Mouse (Mus musculus): ENCODE results near the gene Gucd1. TPM values are rescaled to one million over a fixed set of nuclear protein-coding genes. Genes with fewer than 3 reads are reported as not detected.
"Not testable (repeated sequence)": the region's sequence is repeated elsewhere in the genome, so short reads cannot be mapped to it uniquely, and the experiment has no call there.

Gene Gucd1
- polyA plus RNA-seq, 1 experiment from 2014 or later = 27.6 TPM

DNA sequence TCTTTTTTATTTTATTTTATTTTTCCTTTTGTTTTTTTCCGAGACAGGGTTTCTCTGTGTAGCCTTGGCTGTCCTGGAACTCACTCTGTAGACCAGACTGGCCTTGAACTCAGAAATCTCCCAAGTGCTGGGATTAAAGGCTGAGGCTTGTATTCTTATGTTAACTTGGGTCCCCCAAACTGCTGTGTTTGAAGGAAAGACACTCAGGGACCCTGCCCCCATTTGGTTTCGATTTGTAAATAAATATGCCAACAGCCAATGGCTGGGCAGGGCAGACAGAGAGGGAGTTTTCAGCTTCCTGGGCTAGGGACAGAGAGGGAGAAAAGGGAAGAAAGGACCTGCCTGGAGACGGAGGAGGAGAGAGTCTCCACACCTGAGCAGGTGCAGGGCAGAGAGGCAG is 18.0 kb downstream of the Gucd1 start:
- Histone ChIP-seq H3K36me3 (no peaks in the 10 kb centered on the region), H3K27ac (no peak overlapping the region), H3K27me3 (no peaks in the 10 kb centered on the region), H3K4me2 (no peak overlapping the region), H3K4me1 (no peaks in the 10 kb centered on the region), H3K9me3 (no peaks in the 10 kb centered on the region), H3K4me3 (no peak overlapping the region), H3K9ac (no peak overlapping the region)
- WGBS = 48% methylated on average over 3 of the region's 3 CpGs
- ATAC-seq (ENCODE audit: insufficient number of reproducible peaks, low FRiP score, low TSS enrichment, low read depth) = no peak

DNA sequence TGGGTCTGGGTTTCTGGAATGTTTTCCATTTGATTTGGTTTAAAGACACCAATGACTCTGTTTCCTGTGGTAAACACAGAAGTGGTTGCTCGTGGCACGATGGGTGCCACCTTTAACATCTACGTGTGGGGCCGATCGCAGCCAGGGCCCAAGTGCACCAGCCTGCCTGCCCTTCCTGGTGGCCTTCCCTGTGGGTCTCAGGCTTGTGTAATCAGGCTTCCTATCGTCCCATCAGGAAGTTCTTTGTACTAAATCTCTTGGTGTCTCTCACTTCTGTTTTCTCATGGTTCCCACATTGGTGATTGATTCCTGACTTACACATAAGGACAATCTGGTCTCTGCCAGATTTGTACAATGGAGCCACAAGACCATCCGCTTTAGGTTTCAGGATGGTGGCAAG is 18.6 kb downstream of the Gucd1 start:
- not testable (repeated sequence) for H3K9ac ChIP-seq; ATAC-seq (ENCODE audit: insufficient number of reproducible peaks, low FRiP score, low TSS enrichment, low read depth); H3K4me3 ChIP-seq; H3K9me3 ChIP-seq; H3K27me3 ChIP-seq; H3K27ac ChIP-seq; H3K4me1 ChIP-seq; H3K4me2 ChIP-seq; H3K36me3 ChIP-seq
- 84% methylated on average over 7 of the region's 7 CpGs for WGBS

- no peaks in the 10 kb centered on the region for H3K36me3 ChIP-seq
- no peaks in the 10 kb centered on the region for H3K27me3 ChIP-seq
- ATAC-seq (ENCODE audit: insufficient number of reproducible peaks, low FRiP score, low TSS enrichment, low read depth) = no peak
- no peak overlapping the region for H3K9ac ChIP-seq
- H3K4me3 ChIP-seq = no peak overlapping the region
- no peaks in the 10 kb centered on the region for H3K9me3 ChIP-seq
- H3K4me2 ChIP-seq = no peak overlapping the region
- H3K4me1 ChIP-seq = no peaks in the 10 kb centered on the region
- no peak overlapping the region for H3K27ac ChIP-seq
Observed at GRCm38 (mm10) chr10:75495921-75496320, 21.9 kb downstream of the Gucd1 start.

- H3K9ac ChIP-seq = no peak overlapping the region
- ATAC-seq (ENCODE audit: insufficient number of reproducible peaks, low FRiP score, low TSS enrichment, low read depth) = no peak
- 62% methylated on average over 6 of the region's 6 CpGs for WGBS
- H3K4me2 ChIP-seq = no peak overlapping the region
- H3K27me3 ChIP-seq = no peaks in the 10 kb centered on the region
- H3K9me3 ChIP-seq = no peaks in the 10 kb centered on the region
- H3K27ac ChIP-seq = no peak overlapping the region
- H3K36me3 ChIP-seq = no peaks in the 10 kb centered on the region
- no peaks in the 10 kb centered on the region for H3K4me1 ChIP-seq
- no peak overlapping the region for H3K4me3 ChIP-seq
Observed at GRCm38 (mm10) chr10:75495304-75495703, 22.5 kb downstream of the Gucd1 start.

DNA sequence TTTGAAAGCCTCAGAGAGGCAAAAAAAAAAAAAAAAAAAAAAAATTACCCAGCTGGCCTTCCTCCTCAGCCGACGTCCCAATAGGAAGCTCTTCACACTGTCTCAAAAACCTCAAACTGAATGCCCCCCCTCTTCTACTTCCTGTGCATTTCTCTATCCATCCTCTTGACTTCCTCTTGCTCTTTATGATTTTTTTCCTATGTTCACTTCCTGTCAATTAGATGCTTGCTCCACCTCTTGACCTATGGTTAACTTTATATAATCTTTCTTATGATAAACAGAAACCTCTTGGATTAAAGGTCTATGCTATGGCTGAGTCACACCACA is 25.9 kb downstream of the Gucd1 start:
- no peaks in the 10 kb centered on the region for H3K27me3 ChIP-seq
- H3K4me1 ChIP-seq = no peaks in the 10 kb centered on the region
- H3K4me3 ChIP-seq = no peak overlapping the region
- H3K9me3 ChIP-seq = no peaks in the 10 kb centered on the region
- H3K4me2 ChIP-seq = no peak overlapping the region
- 67% methylated on average over 2 of the region's 2 CpGs for WGBS
- no peak overlapping the region for H3K9ac ChIP-seq
- ATAC-seq (ENCODE audit: insufficient number of reproducible peaks, low FRiP score, low TSS enrichment, low read depth) = no peak
- no peak overlapping the region for H3K27ac ChIP-seq
- no peaks in the 10 kb centered on the region for H3K36me3 ChIP-seq

DNA sequence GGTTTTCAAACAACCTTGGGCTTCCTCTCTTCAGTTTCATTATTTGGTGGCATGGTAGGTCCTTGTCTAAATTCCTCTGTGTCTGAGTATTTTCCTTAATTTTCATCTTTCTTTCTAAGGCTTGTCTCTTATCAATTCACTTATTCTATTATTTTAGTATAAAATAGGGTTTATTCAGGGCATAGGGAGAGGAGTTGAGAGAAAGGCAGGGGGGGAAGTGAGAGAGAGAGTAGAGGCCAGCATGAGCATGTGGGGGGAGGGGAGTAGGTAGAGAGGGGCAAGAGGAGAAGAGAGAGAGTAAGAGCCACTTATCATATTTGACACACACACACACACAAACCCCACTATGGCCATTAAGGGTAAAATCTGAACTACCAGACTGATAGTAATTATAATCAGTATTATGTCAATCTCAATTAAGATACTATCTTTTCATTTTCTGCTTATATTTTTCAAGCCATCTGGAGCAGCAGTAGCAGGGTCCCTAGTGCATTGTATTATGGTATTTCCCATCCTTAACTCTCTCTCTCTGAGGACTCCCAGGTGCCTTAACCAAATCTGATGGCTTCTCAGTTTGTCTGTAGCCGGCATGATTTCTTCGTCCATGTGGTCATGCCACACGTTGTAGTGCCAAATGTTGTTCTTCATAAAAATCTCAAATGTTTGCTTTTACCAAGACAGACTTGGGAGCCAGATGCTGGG is 26.4 kb downstream of the Gucd1 start:
- Histone ChIP-seq H3K4me2 (no peak overlapping the region), H3K36me3 (no peaks in the 10 kb centered on the region), H3K9ac (no peak overlapping the region), H3K4me3 (no peak overlapping the region), H3K9me3 (no peaks in the 10 kb centered on the region), H3K27me3 (no peaks in the 10 kb centered on the region), H3K27ac (no peak overlapping the region), H3K4me1 (no peaks in the 10 kb centered on the region)
- no peak for ATAC-seq (ENCODE audit: insufficient number of reproducible peaks, low FRiP score, low TSS enrichment, low read depth)
- 74% methylated on average over 3 of the region's 3 CpGs for WGBS

DNA sequence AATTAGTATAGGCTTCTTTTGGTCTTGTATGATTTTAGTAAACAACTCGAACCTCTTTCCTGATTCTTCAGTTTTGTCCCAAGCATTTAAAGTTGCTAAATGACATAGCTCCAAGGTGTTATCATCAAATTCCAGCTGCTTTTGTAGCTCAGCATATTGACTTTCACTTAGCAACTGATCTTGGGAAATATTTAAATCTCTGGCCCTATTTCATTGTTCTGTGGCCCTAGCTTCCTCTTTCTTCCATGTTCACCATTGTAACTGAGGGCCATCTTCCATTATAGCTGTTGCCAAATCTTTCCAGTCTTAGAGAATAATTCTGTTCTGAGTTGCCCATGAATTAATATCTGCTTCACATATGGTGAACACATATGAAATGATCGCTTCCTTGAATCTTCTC is 27.0 kb downstream of the Gucd1 start:
- Histone ChIP-seq H3K4me2 (no peak overlapping the region), H3K9ac (no peak overlapping the region), H3K4me3 (no peak overlapping the region), H3K36me3 (no peaks in the 10 kb centered on the region), H3K4me1 (no peaks in the 10 kb centered on the region), H3K9me3 (no peaks in the 10 kb centered on the region), H3K27ac (no peak overlapping the region), H3K27me3 (no peaks in the 10 kb centered on the region)
- no peak for ATAC-seq (ENCODE audit: insufficient number of reproducible peaks, low FRiP score, low TSS enrichment, low read depth)
- WGBS = 73% methylated on average over 2 of the region's 2 CpGs

DNA sequence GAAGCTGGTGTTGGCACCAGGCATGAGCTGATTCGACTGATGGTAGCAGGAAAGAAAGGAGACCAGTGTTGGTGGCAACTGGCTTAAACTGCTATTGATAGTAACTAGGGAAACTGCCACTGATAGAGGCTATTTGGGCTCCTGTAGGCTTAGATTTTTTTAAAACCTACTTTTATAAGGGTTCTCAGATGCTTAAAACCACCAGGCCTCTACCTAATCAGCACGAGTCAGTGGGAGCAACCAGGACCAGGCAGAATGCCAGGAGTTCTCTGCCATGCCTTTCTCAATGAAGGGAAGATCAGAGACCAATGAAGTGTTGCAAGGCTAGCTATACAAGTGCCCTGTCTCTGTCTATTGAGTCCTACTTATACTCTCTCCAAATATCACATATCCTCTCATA is 28.2 kb downstream of the Gucd1 start:
- no peak for ATAC-seq (ENCODE audit: insufficient number of reproducible peaks, low FRiP score, low TSS enrichment, low read depth)
- Histone ChIP-seq H3K4me1 (no peaks in the 10 kb centered on the region), H3K27ac (no peak overlapping the region), H3K9ac (no peak overlapping the region), H3K9me3 (no peaks in the 10 kb centered on the region), H3K27me3 (no peaks in the 10 kb centered on the region), H3K4me3 (no peak overlapping the region), H3K36me3 (no peaks in the 10 kb centered on the region), H3K4me2 (no peak overlapping the region)
- WGBS = 57% methylated on average over 2 of the region's 2 CpGs

DNA sequence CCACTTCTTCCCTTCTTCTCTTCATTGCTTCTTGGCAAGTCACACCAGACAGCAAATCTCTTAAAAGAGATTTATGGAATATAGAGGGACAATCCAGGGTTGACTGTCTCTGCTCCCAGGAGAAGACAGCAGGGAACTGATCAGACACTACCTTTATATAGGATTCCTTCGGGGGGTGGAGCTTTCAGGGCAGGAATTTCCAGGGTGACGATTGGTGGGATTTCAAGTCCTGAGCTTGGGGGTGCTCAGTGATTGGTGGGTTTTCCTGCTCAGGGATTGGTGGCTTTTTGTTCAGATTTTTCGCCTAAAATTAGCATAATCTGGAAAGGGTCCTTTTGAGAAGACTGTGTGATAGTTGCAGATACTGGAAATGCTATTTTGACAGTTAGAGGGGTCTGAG is 30.6 kb downstream of the Gucd1 start:
- Histone ChIP-seq H3K4me2 (no peak overlapping the region), H3K36me3 (no peaks in the 10 kb centered on the region), H3K4me3 (no peak overlapping the region), H3K9me3 (no peaks in the 10 kb centered on the region), H3K4me1 (no peaks in the 10 kb centered on the region), H3K27me3 (no peaks in the 10 kb centered on the region), H3K27ac (no peak overlapping the region), H3K9ac (no peak overlapping the region)
- no peak for ATAC-seq (ENCODE audit: insufficient number of reproducible peaks, low FRiP score, low TSS enrichment, low read depth)
- WGBS = 64% methylated on average over 3 of the region's 3 CpGs

DNA sequence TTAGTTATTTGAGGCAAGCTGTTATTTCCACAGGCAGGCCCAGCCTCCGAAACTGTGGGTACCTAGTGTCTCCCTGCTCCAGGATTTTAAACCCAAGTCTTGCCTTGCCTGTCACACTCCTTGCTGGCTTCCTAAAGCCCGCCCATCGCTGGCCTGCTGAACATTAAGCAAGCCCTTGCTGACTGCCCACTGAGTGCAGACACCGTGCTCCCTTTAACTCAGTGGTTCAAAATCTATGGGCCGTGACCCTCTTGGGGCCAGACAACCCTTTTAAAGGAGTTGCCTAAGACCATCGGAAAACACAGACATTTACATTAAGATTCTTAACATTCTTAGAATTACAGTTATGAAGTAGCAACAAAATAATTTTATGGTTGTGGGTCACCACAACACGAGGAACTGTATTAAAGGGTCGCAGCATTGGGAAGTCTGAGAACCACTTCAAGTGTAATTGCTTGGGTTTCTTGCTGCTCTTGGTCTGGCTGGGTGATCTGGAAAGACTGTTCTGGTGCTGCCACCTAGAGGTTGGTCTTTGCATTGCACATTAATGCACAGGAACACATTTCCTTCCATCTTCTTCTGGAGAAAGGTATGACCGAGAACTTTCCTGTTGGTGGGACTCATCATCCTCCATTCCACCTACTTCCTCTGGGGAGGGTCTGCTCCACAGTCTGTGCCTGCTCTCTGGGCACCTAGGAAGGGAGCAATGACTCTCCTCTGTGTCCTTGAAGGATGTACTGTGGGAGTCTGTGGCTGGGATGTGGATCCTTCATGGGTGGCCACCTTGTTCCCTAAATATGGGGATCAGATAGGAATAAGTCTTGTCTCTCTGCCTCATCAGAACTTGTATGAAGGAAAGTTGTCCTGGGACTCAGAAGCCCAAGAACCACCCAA is 31.4 kb downstream of the Gucd1 start:
- WGBS = 53% methylated on average over 9 of the region's 9 CpGs
- Histone ChIP-seq H3K4me1 (no peaks in the 10 kb centered on the region), H3K27me3 (no peaks in the 10 kb centered on the region), H3K36me3 (no peaks in the 10 kb centered on the region), H3K4me3 (no peak overlapping the region), H3K9me3 (no peaks in the 10 kb centered on the region), H3K4me2 (no peak overlapping the region), H3K27ac (no peak overlapping the region), H3K9ac (no peak overlapping the region)
- ATAC-seq (ENCODE audit: insufficient number of reproducible peaks, low FRiP score, low TSS enrichment, low read depth) = no peak

DNA sequence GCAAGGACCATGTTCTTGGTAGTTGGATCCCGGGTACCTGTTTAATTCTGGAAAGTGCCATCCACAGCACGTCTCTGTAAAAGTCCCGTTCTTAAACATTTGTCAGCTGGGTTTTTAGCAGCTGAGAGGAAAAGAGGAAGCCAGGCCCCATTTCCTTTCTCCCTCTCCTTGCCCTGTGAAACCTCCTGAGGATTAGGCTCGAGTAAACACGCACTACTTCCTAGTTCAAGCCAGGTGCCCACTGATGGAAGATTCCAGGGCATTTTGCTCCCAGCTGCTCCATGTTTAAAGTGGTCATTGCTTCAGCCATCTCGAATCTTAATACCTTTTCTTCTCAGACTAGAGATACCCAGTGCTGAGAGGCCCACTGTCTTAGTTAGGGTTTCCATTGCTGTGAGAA is 33.0 kb downstream of the Gucd1 start:
- 61% methylated on average over 6 of the region's 6 CpGs for WGBS

DNA sequence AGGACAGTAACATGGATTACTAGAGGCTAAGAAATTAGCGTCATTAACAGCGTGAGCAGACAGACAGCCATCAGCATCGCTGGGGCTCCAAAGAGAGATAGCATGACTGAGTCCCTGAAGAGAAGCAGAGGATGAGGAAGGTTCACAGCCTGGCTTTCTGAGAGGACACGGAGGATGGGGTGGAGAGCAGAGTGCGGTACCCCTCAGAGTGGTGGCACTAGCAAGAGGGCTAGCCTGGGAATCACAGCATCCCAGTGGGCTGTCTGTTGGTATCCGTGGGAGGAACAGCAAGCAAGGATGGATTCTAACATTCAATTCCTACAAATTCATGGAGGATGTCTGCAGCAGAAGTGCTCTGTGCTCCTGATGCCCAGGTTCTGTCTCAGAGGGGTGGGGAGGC is 33.7 kb downstream of the Gucd1 start:
- ATAC-seq (ENCODE audit: insufficient number of reproducible peaks, low FRiP score, low TSS enrichment, low read depth) = no peak
- H3K36me3 ChIP-seq = no peaks in the 10 kb centered on the region
- no peak overlapping the region for H3K4me2 ChIP-seq
- H3K9ac ChIP-seq = no peak overlapping the region
- WGBS = 88% methylated on average over 6 of the region's 6 CpGs
- H3K4me1 ChIP-seq = no peaks in the 10 kb centered on the region
- no peaks in the 10 kb centered on the region for H3K27me3 ChIP-seq
- H3K9me3 ChIP-seq = no peaks in the 10 kb centered on the region
- H3K27ac ChIP-seq = no peak overlapping the region
- H3K4me3 ChIP-seq = no peak overlapping the region

More for the DNA sequence above, 33.0 kb downstream of the Gucd1 start:
- H3K4me3 ChIP-seq = no peak overlapping the region
- no peak overlapping the region for H3K4me2 ChIP-seq
- no peaks in the 10 kb centered on the region for H3K4me1 ChIP-seq
- no peak for ATAC-seq (ENCODE audit: insufficient number of reproducible peaks, low FRiP score, low TSS enrichment, low read depth)
- H3K36me3 ChIP-seq = no peaks in the 10 kb centered on the region
- H3K27ac ChIP-seq = no peak overlapping the region
- H3K9ac ChIP-seq = no peak overlapping the region
- H3K9me3 ChIP-seq = no peaks in the 10 kb centered on the region
- no peaks in the 10 kb centered on the region for H3K27me3 ChIP-seq
